Mouse (Mus musculus) G1E (cell line): ENCODE results near the gene Klhdc3.

Experiments
- CTCF ChIP-seq: IDR thresholded peaks from 2 replicates; pipeline ENCODE4 v1.5.1; 2012; ENCODE audit warnings: low read depth, low read length, inconsistent platforms, mixed read lengths
- GATA1 ChIP-seq: IDR thresholded peaks from 2 replicates; pipeline ENCODE4 v1.6.1; 2012; ENCODE audit warnings: borderline replicate concordance, low read length, inconsistent platforms, mixed read lengths
- GATA2 ChIP-seq: IDR thresholded peaks from 2 replicates; pipeline ENCODE4 v1.6.1; 2012; ENCODE audit warnings: low read depth, low read length, inconsistent platforms, borderline replicate concordance
- POLR2AphosphoS5 ChIP-seq: IDR thresholded peaks from 2 replicates; pipeline ENCODE4 v1.6.1; 2012; ENCODE audit warnings: low read depth, low read length, inconsistent platforms; ENCODE audit not compliant: insufficient replicate concordance
- TAL1 ChIP-seq: conservative IDR thresholded peaks from 2 replicates; pipeline ENCODE4 v1.6.1; 2012; ENCODE audit warnings: low read depth, low read length, inconsistent platforms, mixed read lengths

GRCm38 (mm10) chr17:46651292-46651691, 29.4 kb downstream of the Klhdc3 start:
- TF ChIP-seq GATA1 (no peak), CTCF (no peak), TAL1 (no peak), POLR2AphosphoS5 (no peak), GATA2 (no peak)
